ENCODE assay signal across 8 mouse cellular contexts in genomic region chr8:70841147-70842072, GRCm38 (mm10). TPM values are rescaled to one million over a fixed set of nuclear protein-coding genes. Genes with fewer than 3 reads are reported as not detected.
DNase-seq lines count a peak whose midpoint lies in the region; ATAC-seq and TF ChIP-seq lines count a peak whose summit lies in the region.

No protein-coding gene starts in this region.

- no peaks in the 10 kb centered on the region for H3K9me3 ChIP-seq in embryonic facial prominence, embryonic 13.5 days
- H3K9me3 ChIP-seq in heart, embryonic 16.5 days (replicated peaks; ENCODE audit: control insufficient read depth, low read length): no peaks in the 10 kb centered on the region
- H3K9me3 ChIP-seq in liver, embryonic 14.5 days (ENCODE audit: control insufficient read depth, low read length): no peaks in the 10 kb centered on the region
- no peaks in the 10 kb centered on the region for H3K9me3 ChIP-seq in neural tube, embryonic 11.5 days (ENCODE audit: control insufficient read depth, low read length)
- no peaks in the 10 kb centered on the region for H3K9me3 ChIP-seq in stomach, embryonic 16.5 days (replicated peaks; ENCODE audit: control insufficient read depth, low read length)

- DNase-seq in 416B (ENCODE audit: low read depth): peak; percentile 89
- DNase-seq in adrenal gland, postnatal 14 days: peak; percentile 93
- DNase-seq in kidney, postnatal 25 days: peak; percentile 90 to 96
- peak; percentile 80 to 86 (median 81) for DNase-seq in liver, embryonic 14.5 days (ENCODE audit: low read depth in 3 of 3, low spot score in 3 of 3)
- peak; percentile 88 for DNase-seq in neural tube, embryonic 11.5 days (ENCODE audit: low spot score)

- no peaks in the 10 kb centered on the region for H3K27me3 ChIP-seq in embryonic facial prominence, embryonic 13.5 days
- H3K27me3 ChIP-seq in heart, embryonic 16.5 days (ENCODE audit: control insufficient read depth, insufficient read depth, low read length): no peaks in the 10 kb centered on the region; the same call in 1 of the 2 replicates
- H3K27me3 ChIP-seq in liver, embryonic 14.5 days (ENCODE audit: control insufficient read depth, insufficient read depth, low read length): no peaks in the 10 kb centered on the region
- no peaks in the 10 kb centered on the region for H3K27me3 ChIP-seq in neural tube, embryonic 11.5 days (ENCODE audit: control insufficient read depth, insufficient read depth, low read length)
- no peaks in the 10 kb centered on the region for H3K27me3 ChIP-seq in stomach, embryonic 16.5 days (ENCODE audit: control insufficient read depth, insufficient read depth, low read length)

- TF ChIP-seq EP300 in liver, embryonic 14.5 days (IDR thresholded peaks at IDR 0.05; ENCODE audit: low read depth): peak; percentile 64

- peaks cover 15% of the 10 kb centered on the region for H3K4me1 ChIP-seq in embryonic facial prominence, embryonic 13.5 days
- H3K4me1 ChIP-seq in heart, embryonic 16.5 days (ENCODE audit: control insufficient read depth, insufficient read depth, low read length): peaks cover 7% of the 10 kb centered on the region
- peaks cover 47 to 60% of the 10 kb centered on the region in 2 experiments for H3K4me1 ChIP-seq in liver, embryonic 14.5 days (replicated peaks; ENCODE audit: control insufficient read depth in 2 of 2, insufficient read depth in 2 of 2, low read length in 1 of 2)
- 0 out of 2 replicates have a peak, but pooled peaks cover 4% of the 10 kb centered on the region for H3K4me1 ChIP-seq in neural tube, embryonic 11.5 days (ENCODE audit: control insufficient read depth, insufficient read depth, low read length)
- peaks cover 29% of the 10 kb centered on the region for H3K4me1 ChIP-seq in stomach, embryonic 16.5 days (ENCODE audit: control insufficient read depth, insufficient read depth, low read length)

- WGBS in embryonic facial prominence, embryonic 13.5 days: 34% methylated on average over 22 of the region's 22 CpGs
- 34% methylated on average over 22 of the region's 22 CpGs for WGBS in heart, embryonic 16.5 days
- 9% methylated on average over 22 of the region's 22 CpGs for WGBS in liver, embryonic 14.5 days (ENCODE audit: insufficient replicate concordance)
- 39% methylated on average over 22 of the region's 22 CpGs for WGBS in neural tube, embryonic 11.5 days
- WGBS in stomach, embryonic 16.5 days: 25% methylated on average over 22 of the region's 22 CpGs

- ATAC-seq in embryonic facial prominence, embryonic 13.5 days (ENCODE audit: insufficient number of reproducible peaks, insufficient read depth, low FRiP score, low TSS enrichment, low read depth): no peak
- no peak for ATAC-seq in heart, embryonic 16.5 days (replicated peaks; ENCODE audit: extremely low read depth, insufficient read depth, low FRiP score)
- peak; percentile 42 for ATAC-seq in liver, embryonic 14.5 days (ENCODE audit: insufficient read depth)
- no peak for ATAC-seq in neural tube, embryonic 11.5 days (ENCODE audit: insufficient read depth, low FRiP score, low TSS enrichment)
- ATAC-seq in stomach, embryonic 16.5 days (ENCODE audit: insufficient read depth, low FRiP score): no peak

- H3K9ac ChIP-seq in embryonic facial prominence, embryonic 13.5 days: peak overlapping the region; percentile 32; the same call in 1 of the 2 replicates
- H3K9ac ChIP-seq in heart, embryonic 16.5 days (ENCODE audit: low read length): 0 out of 2 replicates have a peak overlapping the region, but pooled peaks have one; percentile 13
- H3K9ac ChIP-seq in liver, embryonic 14.5 days (replicated peaks): peak overlapping the region; percentile 93
- no peak overlapping the region for H3K9ac ChIP-seq in neural tube, embryonic 11.5 days (ENCODE audit: low read length)
- peak overlapping the region; percentile 65 for H3K9ac ChIP-seq in stomach, embryonic 16.5 days (ENCODE audit: low read length)

- no peak overlapping the region for H3K4me2 ChIP-seq in embryonic facial prominence, embryonic 13.5 days
- no peak overlapping the region for H3K4me2 ChIP-seq in heart, embryonic 16.5 days (ENCODE audit: low read depth, low read length)
- peak overlapping the region; percentile 82 for H3K4me2 ChIP-seq in liver, embryonic 14.5 days (ENCODE audit: low read depth)
- H3K4me2 ChIP-seq in neural tube, embryonic 11.5 days (ENCODE audit: low read depth): no peak overlapping the region
- H3K4me2 ChIP-seq in stomach, embryonic 16.5 days (ENCODE audit: low read depth, low read length): peak overlapping the region; percentile 40

- TF ChIP-seq CTCF in liver, embryonic 14.5 days (IDR thresholded peaks at IDR 0.05; ENCODE audit: low read depth): peak; percentile 99

- no peak overlapping the region for H3K4me3 ChIP-seq in embryonic facial prominence, embryonic 13.5 days
- no peak overlapping the region for H3K4me3 ChIP-seq in heart, embryonic 16.5 days (ENCODE audit: low read length)
- peak overlapping the region; percentile 65 to 73 for H3K4me3 ChIP-seq in liver, embryonic 14.5 days (ENCODE audit: insufficient read depth in 1 of 2, low read depth in 2 of 2, low read length in 2 of 2)
- H3K4me3 ChIP-seq in neural tube, embryonic 11.5 days (ENCODE audit: low read depth, low read length): no peak overlapping the region; the same call in 1 of the 2 replicates
- H3K4me3 ChIP-seq in stomach, embryonic 16.5 days (replicated peaks; ENCODE audit: low read length): no peak overlapping the region

- no peak overlapping the region for H3K27ac ChIP-seq in embryonic facial prominence, embryonic 13.5 days
- H3K27ac ChIP-seq in heart, embryonic 16.5 days (ENCODE audit: low read length): no peak overlapping the region
- H3K27ac ChIP-seq in liver, embryonic 14.5 days: peak overlapping the region; percentile 99
- H3K27ac ChIP-seq in neural tube, embryonic 11.5 days (ENCODE audit: low read depth, low read length): no peak overlapping the region
- H3K27ac ChIP-seq in stomach, embryonic 16.5 days (ENCODE audit: low read length): peak overlapping the region; percentile 95

- H3K36me3 ChIP-seq in embryonic facial prominence, embryonic 13.5 days: peaks cover 5% of the 10 kb centered on the region; the same call in 1 of the 2 replicates
- no peaks in the 10 kb centered on the region for H3K36me3 ChIP-seq in heart, embryonic 16.5 days (ENCODE audit: control insufficient read depth, insufficient read depth)
- peaks cover 6% of the 10 kb centered on the region for H3K36me3 ChIP-seq in liver, embryonic 14.5 days (replicated peaks; ENCODE audit: control insufficient read depth, insufficient read depth, low read depth)
- H3K36me3 ChIP-seq in neural tube, embryonic 11.5 days (ENCODE audit: control insufficient read depth, insufficient read depth, low read length): no peaks in the 10 kb centered on the region
- no peaks in the 10 kb centered on the region for H3K36me3 ChIP-seq in stomach, embryonic 16.5 days (ENCODE audit: control insufficient read depth, insufficient read depth, low read length)

RNA-seq across cellular contexts. Expression of gene Arrdc2, which starts 1.9 kb away (rescaled TPM):
- total RNA-seq in adrenal gland, postnatal 14 days (2021): 12.5 and 15.8 TPM in 2 replicates
- 5.9 and 7.7 TPM in 2 replicates for polyA plus RNA-seq in embryonic facial prominence, embryonic 13.5 days (2015; fragmentation: Nextera tagmentation; extraction: Ambion mirVana)
- polyA plus RNA-seq in heart, embryonic 16.5 days (2015; fragmentation: Nextera tagmentation; extraction: Ambion mirVana): 3.7 and 3.8 TPM in 2 replicates
- polyA plus RNA-seq in liver, embryonic 14.5 days (2012; rRNA removed): 33.9 and 35.0 TPM in 2 replicates
- polyA plus RNA-seq in liver, embryonic 14.5 days (2014; fragmentation: Nextera tagmentation; extraction: Ambion mirVana): 9.5 and 14.3 TPM in 2 replicates
- polyA plus RNA-seq in neural tube, embryonic 11.5 days (2014; fragmentation: Nextera tagmentation; extraction: Ambion mirVana): 8.8 and 10.2 TPM in 2 replicates
- 6.0 and 7.1 TPM in 2 replicates for polyA plus RNA-seq in stomach, embryonic 16.5 days (2015; fragmentation: Nextera tagmentation; extraction: Ambion mirVana)

RNA-seq across cellular contexts. Expression of gene Kcnn1, which starts 21.6 kb away (rescaled TPM):
- total RNA-seq in adrenal gland, postnatal 14 days (2021): 2.9 and 3.8 TPM in 2 replicates
- polyA plus RNA-seq in embryonic facial prominence, embryonic 13.5 days (2015; fragmentation: Nextera tagmentation; extraction: Ambion mirVana): 3.2 and 5.3 TPM in 2 replicates
- polyA plus RNA-seq in heart, embryonic 16.5 days (2015; fragmentation: Nextera tagmentation; extraction: Ambion mirVana): 4.1 and 4.2 TPM in 2 replicates
- polyA plus RNA-seq in liver, embryonic 14.5 days (2012; rRNA removed): 0.27 and 0.34 TPM in 2 replicates
- polyA plus RNA-seq in liver, embryonic 14.5 days (2014; fragmentation: Nextera tagmentation; extraction: Ambion mirVana): 0.08 and 0.17 TPM in 2 replicates
- polyA plus RNA-seq in neural tube, embryonic 11.5 days (2014; fragmentation: Nextera tagmentation; extraction: Ambion mirVana): 14.0 and 14.1 TPM in 2 replicates
- polyA plus RNA-seq in stomach, embryonic 16.5 days (2015; fragmentation: Nextera tagmentation; extraction: Ambion mirVana): 1.4 TPM in 2 replicates

RNA-seq across cellular contexts. Expression of gene Ccdc124, which starts 32.3 kb away (rescaled TPM):
- total RNA-seq in adrenal gland, postnatal 14 days (2021): 52.2 and 52.9 TPM in 2 replicates
- polyA plus RNA-seq in embryonic facial prominence, embryonic 13.5 days (2015; fragmentation: Nextera tagmentation; extraction: Ambion mirVana): 108 and 124 TPM in 2 replicates
- 82.3 and 91.8 TPM in 2 replicates for polyA plus RNA-seq in heart, embryonic 16.5 days (2015; fragmentation: Nextera tagmentation; extraction: Ambion mirVana)
- 20.4 and 34.3 TPM in 2 replicates for polyA plus RNA-seq in liver, embryonic 14.5 days (2012; rRNA removed)
- polyA plus RNA-seq in liver, embryonic 14.5 days (2014; fragmentation: Nextera tagmentation; extraction: Ambion mirVana): 54.1 and 56.3 TPM in 2 replicates
- 152 and 155 TPM in 2 replicates for polyA plus RNA-seq in neural tube, embryonic 11.5 days (2014; fragmentation: Nextera tagmentation; extraction: Ambion mirVana)
- 85.6 and 89.6 TPM in 2 replicates for polyA plus RNA-seq in stomach, embryonic 16.5 days (2015; fragmentation: Nextera tagmentation; extraction: Ambion mirVana)

RNA-seq across cellular contexts. Expression of gene Il12rb1, which starts 33.2 kb away (rescaled TPM):
- 0.34 TPM in 1 of 2 replicates, not detected in the other for total RNA-seq in adrenal gland, postnatal 14 days (2021)
- polyA plus RNA-seq in embryonic facial prominence, embryonic 13.5 days (2015; fragmentation: Nextera tagmentation; extraction: Ambion mirVana): 0.07 and 0.54 TPM in 2 replicates
- 0.77 and 1.6 TPM in 2 replicates for polyA plus RNA-seq in heart, embryonic 16.5 days (2015; fragmentation: Nextera tagmentation; extraction: Ambion mirVana)
- 0.11 and 0.13 TPM in 2 replicates for polyA plus RNA-seq in liver, embryonic 14.5 days (2012; rRNA removed)
- polyA plus RNA-seq in liver, embryonic 14.5 days (2014; fragmentation: Nextera tagmentation; extraction: Ambion mirVana): 0.18 and 0.39 TPM in 2 replicates
- polyA plus RNA-seq in neural tube, embryonic 11.5 days (2014; fragmentation: Nextera tagmentation; extraction: Ambion mirVana): not detected in 2 replicates
- 0.23 TPM in 1 of 2 replicates, not detected in the other for polyA plus RNA-seq in stomach, embryonic 16.5 days (2015; fragmentation: Nextera tagmentation; extraction: Ambion mirVana)

RNA-seq across cellular contexts. Expression of gene Mast3, which starts 36.6 kb away (rescaled TPM):
- total RNA-seq in adrenal gland, postnatal 14 days (2021): 22.9 and 28.2 TPM in 2 replicates
- polyA plus RNA-seq in embryonic facial prominence, embryonic 13.5 days (2015; fragmentation: Nextera tagmentation; extraction: Ambion mirVana): 12.5 and 13.8 TPM in 2 replicates
- polyA plus RNA-seq in heart, embryonic 16.5 days (2015; fragmentation: Nextera tagmentation; extraction: Ambion mirVana): 7.3 and 9.3 TPM in 2 replicates
- 11.1 and 13.0 TPM in 2 replicates for polyA plus RNA-seq in liver, embryonic 14.5 days (2012; rRNA removed)
- 5.4 and 6.3 TPM in 2 replicates for polyA plus RNA-seq in liver, embryonic 14.5 days (2014; fragmentation: Nextera tagmentation; extraction: Ambion mirVana)
- polyA plus RNA-seq in neural tube, embryonic 11.5 days (2014; fragmentation: Nextera tagmentation; extraction: Ambion mirVana): 10.5 and 14.7 TPM in 2 replicates
- polyA plus RNA-seq in stomach, embryonic 16.5 days (2015; fragmentation: Nextera tagmentation; extraction: Ambion mirVana): 10.0 and 10.5 TPM in 2 replicates

Comparison
In these comparisons a context has a peak if more than half of its experiments do, and no peak if none do; other contexts are left out.
1. H3K27ac ChIP-seq: peak in liver, embryonic 14.5 days (single experiment) and stomach, embryonic 16.5 days (single experiment); none in embryonic facial prominence, embryonic 13.5 days (single experiment), heart, embryonic 16.5 days (single experiment) and neural tube, embryonic 11.5 days (single experiment).
2. H3K4me2 ChIP-seq: peak in liver, embryonic 14.5 days (single experiment) and stomach, embryonic 16.5 days (single experiment); none in embryonic facial prominence, embryonic 13.5 days (single experiment), heart, embryonic 16.5 days (single experiment) and neural tube, embryonic 11.5 days (single experiment).
3. H3K4me3 ChIP-seq: peak in liver, embryonic 14.5 days (2 of 2); none in embryonic facial prominence, embryonic 13.5 days (single experiment), heart, embryonic 16.5 days (single experiment), neural tube, embryonic 11.5 days (single experiment) and stomach, embryonic 16.5 days (single experiment).
4. Peak in every context shown above with its lines, with median percentiles within 50 percentile points of each other: DNase-seq.